Mouse (Mus musculus) E14TG2a.4 (cell line): ENCODE measurements at regions not wholly inside any gene's neighbourhood (a gene's known extent, or its start where the extent isn't known, plus 50 kb on each side); places are given as distances from the start of the nearest gene placed in this dataset.

ENCODE experiments used
- H3K27me3 ChIP-seq: 2 replicates; pipeline ENCODE4 v1.6.1; 2014; ENCODE audit warnings: low read length, control low read depth; ENCODE audit not compliant: insufficient read depth
- H3K36me3 ChIP-seq: 2 replicates; pipeline ENCODE4 v1.6.1; 2014; ENCODE audit warnings: low read length, control low read depth; ENCODE audit not compliant: insufficient read depth
- H3K4me1 ChIP-seq: replicated peaks from 2 replicates; pipeline ENCODE4 v1.6.1; 2014; ENCODE audit warnings: low read depth, low read length, control low read depth
- H3K4me3 ChIP-seq: replicated peaks from 2 replicates; pipeline ENCODE4 v1.5.1; 2014; ENCODE audit warnings: mild to moderate bottlenecking, low read length
- H3K9me3 ChIP-seq: 2 replicates; pipeline ENCODE4 v1.6.1; 2014; ENCODE audit warnings: low read length, control low read depth
- CTCF ChIP-seq: conservative IDR thresholded peaks from 2 replicates; pipeline ENCODE4 v1.5.1; 2014; ENCODE audit warnings: low read length
- NANOG ChIP-seq: IDR thresholded peaks from 2 replicates; pipeline ENCODE4 v1.6.1; 2014; ENCODE audit warnings: borderline replicate concordance, low read length, mixed read lengths
- POU5F1 ChIP-seq: IDR thresholded peaks from 2 replicates; pipeline ENCODE4 v1.6.1; 2014; ENCODE audit warnings: low read length, borderline replicate concordance

GRCm38 (mm10) chr2:137729207-137729606 lies 527.2 kb upstream of the Btbd3 start:
- no peak overlapping the region for H3K4me3 ChIP-seq
- TF ChIP-seq POU5F1 (no peak), NANOG (no peak), CTCF (no peak)
- no peaks in the 10 kb centered on the region for H3K27me3 ChIP-seq
- 0 out of 2 replicates have a peak, but pooled peaks cover 2% of the 10 kb centered on the region for H3K4me1 ChIP-seq
- 0 out of 2 replicates have a peak, but pooled peaks cover 5% of the 10 kb centered on the region for H3K9me3 ChIP-seq
- no peaks in the 10 kb centered on the region for H3K36me3 ChIP-seq

GRCm38 (mm10) chr2:137723651-137724050 lies 532.7 kb upstream of the Btbd3 start:
- H3K36me3 ChIP-seq: no peaks in the 10 kb centered on the region
- no peak for TF ChIP-seq POU5F1
- no peak for TF ChIP-seq CTCF
- TF ChIP-seq NANOG: no peak
- H3K27me3 ChIP-seq: no peaks in the 10 kb centered on the region
- no peaks in the 10 kb centered on the region for H3K4me1 ChIP-seq
- H3K4me3 ChIP-seq: no peak overlapping the region
- H3K9me3 ChIP-seq: 0 out of 2 replicates have a peak, but pooled peaks cover 5% of the 10 kb centered on the region

- TF ChIP-seq CTCF (no peak), NANOG (no peak), POU5F1 (no peak)
- Histone ChIP-seq H3K9me3 (no peaks in the 10 kb centered on the region), H3K4me1 (no peaks in the 10 kb centered on the region), H3K4me3 (no peak overlapping the region), H3K36me3 (no peaks in the 10 kb centered on the region), H3K27me3 (no peaks in the 10 kb centered on the region)
Observed at GRCm38 (mm10) chr2:137721767-137722424, 534.5 kb upstream of the Btbd3 start.

GRCm38 (mm10) chr2:137715891-137716290 lies 540.5 kb upstream of the Btbd3 start:
- no peaks in the 10 kb centered on the region for H3K9me3 ChIP-seq
- no peak for TF ChIP-seq CTCF
- no peak for TF ChIP-seq NANOG
- TF ChIP-seq POU5F1: no peak
- no peaks in the 10 kb centered on the region for H3K27me3 ChIP-seq
- H3K4me1 ChIP-seq: no peaks in the 10 kb centered on the region
- no peak overlapping the region for H3K4me3 ChIP-seq
- H3K36me3 ChIP-seq: no peaks in the 10 kb centered on the region

GRCm38 (mm10) chr2:137706528-137706988 lies 549.8 kb upstream of the Btbd3 start:
- TF ChIP-seq CTCF (no peak), NANOG (no peak), POU5F1 (no peak)
- no peak overlapping the region for H3K4me3 ChIP-seq
- no peaks in the 10 kb centered on the region for H3K36me3 ChIP-seq
- H3K27me3 ChIP-seq: no peaks in the 10 kb centered on the region
- no peaks in the 10 kb centered on the region for H3K9me3 ChIP-seq
- no peaks in the 10 kb centered on the region for H3K4me1 ChIP-seq

GRCm38 (mm10) chr2:137705724-137706422 lies 550.5 kb upstream of the Btbd3 start:
- Histone ChIP-seq H3K4me3 (no peak overlapping the region), H3K4me1 (no peaks in the 10 kb centered on the region), H3K36me3 (no peaks in the 10 kb centered on the region), H3K27me3 (no peaks in the 10 kb centered on the region), H3K9me3 (no peaks in the 10 kb centered on the region)
- TF ChIP-seq CTCF (no peak), POU5F1 (no peak), NANOG (no peak)

GRCm38 (mm10) chr2:137704948-137705723 lies 551.2 kb upstream of the Btbd3 start:
- TF ChIP-seq NANOG (no peak), CTCF (no peak), POU5F1 (no peak)
- Histone ChIP-seq H3K27me3 (no peaks in the 10 kb centered on the region), H3K9me3 (no peaks in the 10 kb centered on the region), H3K4me1 (no peaks in the 10 kb centered on the region), H3K4me3 (no peak overlapping the region), H3K36me3 (no peaks in the 10 kb centered on the region)

GRCm38 (mm10) chr2:137704565-137704947 lies 551.8 kb upstream of the Btbd3 start:
- no peaks in the 10 kb centered on the region for H3K27me3 ChIP-seq
- no peak overlapping the region for H3K4me3 ChIP-seq
- no peaks in the 10 kb centered on the region for H3K36me3 ChIP-seq
- no peaks in the 10 kb centered on the region for H3K9me3 ChIP-seq
- TF ChIP-seq CTCF (no peak), NANOG (no peak), POU5F1 (no peak)
- H3K4me1 ChIP-seq: no peaks in the 10 kb centered on the region
